Mouse (Mus musculus): Measurements from ENCODE around the gene Spsb4.

DNA sequence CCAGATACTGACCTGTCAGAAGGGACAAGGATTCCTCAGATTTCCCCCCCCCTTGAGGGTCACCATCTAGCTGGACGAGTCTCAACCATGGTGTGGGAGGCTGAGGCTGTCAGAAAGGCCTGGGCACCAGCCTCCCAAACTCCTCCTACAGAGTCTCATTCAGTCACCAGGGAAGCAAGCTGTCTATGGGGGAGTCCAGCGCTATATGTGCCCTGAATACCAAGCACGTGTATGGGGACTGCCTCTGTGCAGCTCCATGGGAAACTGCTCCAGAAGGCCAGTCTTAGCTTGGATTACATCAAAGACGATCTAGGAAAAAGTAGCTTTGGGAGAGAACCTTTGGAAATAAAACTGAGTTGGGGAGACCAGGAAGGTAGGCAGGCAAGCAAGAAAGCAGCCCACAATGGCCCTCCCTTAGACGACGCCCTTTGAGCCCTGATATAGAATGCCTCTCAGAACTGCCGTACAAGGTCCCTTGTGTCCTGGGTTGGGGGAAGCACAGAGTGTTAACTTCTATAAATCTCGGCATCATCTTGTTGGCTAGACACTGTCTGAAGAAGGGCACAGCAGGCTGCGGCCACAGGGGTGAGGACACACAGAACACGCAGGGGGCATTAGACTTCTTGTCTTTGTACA is 40.4 kb downstream of the Spsb4 start:
- TF ChIP-seq CTCF (IDR thresholded peaks at IDR 0.05): no peak
- no peak for TF ChIP-seq POLR2A (IDR thresholded peaks at IDR 0.05; ENCODE audit: insufficient read depth, low read depth, low read length)
- no peak for TF ChIP-seq EP300 (IDR thresholded peaks at IDR 0.05; ENCODE audit: insufficient read depth, low read depth, low read length)

All from heart, adult 2 months (tissue).